Mouse (Mus musculus): ENCODE data around the gene Tenm4. TPM values are rescaled to one million over a fixed set of nuclear protein-coding genes. Genes with fewer than 3 reads are reported as not detected.

Gene Tenm4
- total and polyA plus RNA-seq, 3 experiments: 0.03 to 0.26 (median 0.04) TPM

DNA sequence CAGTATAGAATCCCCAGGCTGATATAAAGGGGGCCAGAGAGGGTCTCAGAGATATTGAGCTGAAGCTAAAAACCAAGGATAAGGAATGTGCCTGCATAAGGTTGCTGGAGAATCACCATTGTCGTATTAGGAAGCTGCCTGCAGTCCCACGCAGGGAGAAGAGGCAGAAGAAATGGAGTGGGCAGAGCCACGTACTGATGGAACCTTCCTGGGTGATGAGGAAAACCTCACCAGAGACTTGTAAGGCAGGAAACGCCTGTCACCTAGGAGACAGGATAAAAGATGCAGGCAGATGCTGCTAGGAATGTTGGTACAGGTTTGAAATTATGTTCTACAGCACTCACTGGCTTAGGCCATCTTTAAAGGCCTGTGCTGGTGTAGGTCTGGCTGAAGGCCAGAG, 329.8 kb downstream of the Tenm4 start:
- DNase-seq (ENCODE audit: extremely low read depth): no peak
- H3K27me3 ChIP-seq (replicated peaks): no peaks in the 10 kb centered on the region
- H3K36me3 ChIP-seq (replicated peaks in 1 of 2; ENCODE audit: control insufficient read depth in 1 of 2, insufficient read depth in 1 of 2, low read length in 1 of 2): no peaks in the 10 kb centered on the region
- in situ Hi-C loops (cut with MboI; ENCODE audit: low pct_ligation_motif_present, low pct_unique_long_range_greater_than_20kb, low sequenced_read_pairs): no loop called here
- no peaks in the 10 kb centered on the region for H3K4me1 ChIP-seq (ENCODE audit: control insufficient read depth in 1 of 2, insufficient read depth in 2 of 2)
- TF ChIP-seq ELF1 (IDR thresholded peaks at IDR 0.05; ENCODE audit: low read depth, low read length): no peak
- no peak for TF ChIP-seq ETS1 (conservative IDR thresholded peaks at IDR 0.05; ENCODE audit: low read depth, low read length)
- no peak for TF ChIP-seq EP300 (IDR thresholded peaks at IDR 0.05; ENCODE audit: low read length)
- no peak for TF ChIP-seq USF1 (IDR thresholded peaks at IDR 0.05; ENCODE audit: low read depth, low read length)
- TF ChIP-seq ZKSCAN1 (IDR thresholded peaks at IDR 0.05; ENCODE audit: borderline replicate concordance, low read depth, low read length): no peak
- no peak for TF ChIP-seq NELFE (IDR thresholded peaks at IDR 0.05; ENCODE audit: low read depth, low read length)
- no peak for TF ChIP-seq IRF4 (IDR thresholded peaks at IDR 0.05; ENCODE audit: low read depth, low read length)
- no peak for TF ChIP-seq UBTF (IDR thresholded peaks at IDR 0.05; ENCODE audit: low read depth, low read length)
- TF ChIP-seq BHLHE40 (IDR thresholded peaks at IDR 0.05; ENCODE audit: low read depth, low read length): no peak
- TF ChIP-seq USF2 (conservative IDR thresholded peaks at IDR 0.05; ENCODE audit: low read depth, low read length): no peak
- no peak for TF ChIP-seq ZNF384 (IDR thresholded peaks at IDR 0.05; ENCODE audit: low read depth, low read length)
- dilution Hi-C loops (cut with MboI; ENCODE audit: extremely low pct_ligation_motif_present, extremely low pct_unique_long_range_greater_than_20kb, low sequenced_read_pairs): no loop called here
- H3K9me3 ChIP-seq (replicated peaks; ENCODE audit: low read length): no peaks in the 10 kb centered on the region
- no peak overlapping the region for H3K4me2 ChIP-seq (ENCODE audit: insufficient read depth, low read depth, poor library complexity, severe bottlenecking)
- no peak overlapping the region for H3K4me3 ChIP-seq (replicated peaks in 1 of 3; ENCODE audit: low read depth in 2 of 3, low read length in 2 of 3, poor library complexity in 1 of 3)
- H3K79me2 ChIP-seq (replicated peaks; ENCODE audit: control insufficient read depth, extremely low read depth, insufficient read depth, poor library complexity, severe bottlenecking): no peaks in the 10 kb centered on the region
- H3K27ac ChIP-seq (ENCODE audit: insufficient read depth, low read depth): no peak overlapping the region
- H3K9ac ChIP-seq (ENCODE audit: insufficient read depth, low read depth): no peak overlapping the region

GRCm38 (mm10) chr7:96502321-96502973, 331.4 kb downstream of the Tenm4 start:
- Histone ChIP-seq H3K27ac (ENCODE audit: insufficient read depth, low read depth) (no peak overlapping the region), H3K9me3 (replicated peaks; ENCODE audit: low read length) (no peaks in the 10 kb centered on the region), H3K4me3 (replicated peaks in 1 of 3; ENCODE audit: low read depth in 2 of 3, low read length in 2 of 3, poor library complexity in 1 of 3) (no peak overlapping the region), H3K79me2 (replicated peaks; ENCODE audit: control insufficient read depth, extremely low read depth, insufficient read depth, poor library complexity, severe bottlenecking) (no peaks in the 10 kb centered on the region), H3K9ac (ENCODE audit: insufficient read depth, low read depth) (no peak overlapping the region), H3K36me3 (replicated peaks in 1 of 2; ENCODE audit: control insufficient read depth in 1 of 2, insufficient read depth in 1 of 2, low read length in 1 of 2) (no peaks in the 10 kb centered on the region), H3K4me2 (ENCODE audit: insufficient read depth, low read depth, poor library complexity, severe bottlenecking) (no peak overlapping the region), H3K4me1 (ENCODE audit: control insufficient read depth in 1 of 2, insufficient read depth in 2 of 2) (no peaks in the 10 kb centered on the region), H3K27me3 (replicated peaks) (no peaks in the 10 kb centered on the region)
- dilution Hi-C loops (cut with MboI; ENCODE audit: extremely low pct_ligation_motif_present, extremely low pct_unique_long_range_greater_than_20kb, low sequenced_read_pairs) (no loop called here), in situ Hi-C loops (cut with MboI; ENCODE audit: low pct_ligation_motif_present, low pct_unique_long_range_greater_than_20kb, low sequenced_read_pairs) (no loop called here)
- DNase-seq (ENCODE audit: extremely low read depth): no peak
- no peak for TF ChIP-seq NELFE (IDR thresholded peaks at IDR 0.05; ENCODE audit: low read depth, low read length)
- TF ChIP-seq ZC3H11A (IDR thresholded peaks at IDR 0.05; ENCODE audit: low read depth, low read length): no peak
- no peak for TF ChIP-seq KAT2A (IDR thresholded peaks at IDR 0.05; ENCODE audit: insufficient replicate concordance, low read length)
- TF ChIP-seq BHLHE40 (IDR thresholded peaks at IDR 0.05; ENCODE audit: low read depth, low read length): no peak
- TF ChIP-seq ZKSCAN1 (IDR thresholded peaks at IDR 0.05; ENCODE audit: borderline replicate concordance, low read depth, low read length): no peak
- TF ChIP-seq PAX5 (IDR thresholded peaks at IDR 0.05; ENCODE audit: low read length): no peak
- no peak for TF ChIP-seq POLR2A (IDR thresholded peaks at IDR 0.05; ENCODE audit: low read depth, low read length)
- no peak for TF ChIP-seq MAZ (IDR thresholded peaks at IDR 0.05; ENCODE audit: low read depth, low read length)
- no peak for TF ChIP-seq TBP (conservative IDR thresholded peaks at IDR 0.05; ENCODE audit: low read depth, low read length)
- TF ChIP-seq USF1 (IDR thresholded peaks at IDR 0.05; ENCODE audit: low read depth, low read length): no peak
- TF ChIP-seq MAFK (IDR thresholded peaks at IDR 0.05; ENCODE audit: insufficient replicate concordance, low read length): no peak
- TF ChIP-seq IRF4 (IDR thresholded peaks at IDR 0.05; ENCODE audit: low read depth, low read length): no peak
- no peak for TF ChIP-seq CTCF (conservative IDR thresholded peaks at IDR 0.05 in 1 of 2, IDR thresholded peaks at IDR 0.05 in 1 of 2; ENCODE audit: low read depth in 2 of 2, low read length in 2 of 2)
- no peak for TF ChIP-seq NRF1 (IDR thresholded peaks at IDR 0.05; ENCODE audit: low read depth, low read length)
- TF ChIP-seq ZMIZ1 (IDR thresholded peaks at IDR 0.05; ENCODE audit: low read depth, low read length): no peak
- TF ChIP-seq SIN3A (IDR thresholded peaks at IDR 0.05; ENCODE audit: low read length): no peak
- no peak for TF ChIP-seq JUN (IDR thresholded peaks at IDR 0.05; ENCODE audit: insufficient read depth, low read depth, low read length)

Measured in CH12.LX (cell line).